Mouse (Mus musculus) gastrocnemius, adult 2 months (tissue): ENCODE results near the gene Vps37c. TPM values are rescaled to one million over a fixed set of nuclear protein-coding genes. Genes with fewer than 3 reads are reported as not detected.

Source experiments
- DNase-seq: peaks from one replicate; pipeline ENCODE4 v3.0.0; 2022
- H3K27ac ChIP-seq: fragments of 200-600 bp; 2 replicates; pipeline ENCODE4 v1.8.1; 2022; ENCODE audit warnings: mild to moderate bottlenecking
- H3K4me3 ChIP-seq: fragments of 200-600 bp; 2 replicates; pipeline ENCODE4 v1.8.1; 2022; ENCODE audit warnings: mild to moderate bottlenecking, moderate library complexity
- CTCF ChIP-seq: fragments of 200-600 bp; IDR thresholded peaks from 2 replicates; pipeline ENCODE4 v1.8.1; 2022; ENCODE audit warnings: antibody characterized with exemption, mild to moderate bottlenecking, moderate library complexity
- intact Hi-C: fragments of 180-260 bp; cut with DNase I; formaldehyde crosslinking; loops from one replicate; pipeline ENCODE4 v1.15.1; 2025
- total RNA-seq, 2 experiments: library from RNA; stranded (reverse); gene quantifications; 2 replicates each; pipeline ENCODE4 v1.2.3; 2021

The Vps37c gene
- total RNA-seq, 2 experiments from 2014 or later: 20.7 to 26.3 TPM

DNA sequence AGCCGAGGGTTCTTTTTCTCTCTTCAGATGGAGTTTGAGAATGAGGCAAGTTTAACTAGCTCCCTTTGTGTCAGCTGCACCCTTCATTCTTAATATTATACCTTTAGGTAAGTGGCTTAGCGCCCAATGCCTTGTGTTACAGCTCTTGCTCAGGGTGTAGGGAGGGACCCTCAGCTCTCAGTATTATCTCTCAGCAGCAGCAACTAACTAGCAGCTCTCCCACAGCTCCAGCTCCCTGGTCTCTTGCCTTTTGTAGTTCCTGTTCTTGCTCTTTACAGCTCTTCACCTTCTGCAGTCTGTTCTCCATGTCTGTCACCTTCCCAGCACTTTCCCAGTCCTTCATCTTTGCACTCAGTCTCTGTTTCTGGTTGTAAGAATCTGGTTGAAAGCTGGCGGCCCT is 3.1 kb downstream of the Vps37c start:
- Histone ChIP-seq H3K4me3 (no peak overlapping the region), H3K27ac (peak overlapping the region; percentile 98)
- DNase-seq: no peak
- no peak for TF ChIP-seq CTCF
- intact Hi-C loops: no loop called here

DNA sequence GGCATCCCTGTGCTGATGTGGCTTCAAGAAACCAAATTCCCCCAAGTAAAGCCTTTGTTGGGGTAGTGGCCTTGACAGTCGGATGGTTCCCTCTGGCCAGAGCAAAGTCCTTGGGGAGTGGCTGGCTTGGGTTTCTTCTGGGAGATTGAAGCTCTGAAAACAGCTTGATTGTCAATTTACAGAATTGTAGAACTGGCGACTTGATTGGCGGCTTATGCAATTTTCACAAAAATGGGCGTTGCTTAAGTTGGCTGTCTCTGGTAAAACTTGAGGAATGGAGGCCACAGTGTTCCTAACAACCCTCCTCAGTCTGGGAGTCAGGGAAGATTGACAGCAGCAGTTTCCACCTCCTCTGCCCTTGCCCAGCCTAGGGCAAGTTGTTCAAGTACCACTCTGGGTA is 3.8 kb downstream of the Vps37c start:
- intact Hi-C loops: no loop called here
- TF ChIP-seq CTCF: no peak
- Histone ChIP-seq H3K4me3 (no peak overlapping the region), H3K27ac (peak overlapping the region; percentile 98; the same call in 1 of the 2 replicates)
- DNase-seq: no peak

DNA sequence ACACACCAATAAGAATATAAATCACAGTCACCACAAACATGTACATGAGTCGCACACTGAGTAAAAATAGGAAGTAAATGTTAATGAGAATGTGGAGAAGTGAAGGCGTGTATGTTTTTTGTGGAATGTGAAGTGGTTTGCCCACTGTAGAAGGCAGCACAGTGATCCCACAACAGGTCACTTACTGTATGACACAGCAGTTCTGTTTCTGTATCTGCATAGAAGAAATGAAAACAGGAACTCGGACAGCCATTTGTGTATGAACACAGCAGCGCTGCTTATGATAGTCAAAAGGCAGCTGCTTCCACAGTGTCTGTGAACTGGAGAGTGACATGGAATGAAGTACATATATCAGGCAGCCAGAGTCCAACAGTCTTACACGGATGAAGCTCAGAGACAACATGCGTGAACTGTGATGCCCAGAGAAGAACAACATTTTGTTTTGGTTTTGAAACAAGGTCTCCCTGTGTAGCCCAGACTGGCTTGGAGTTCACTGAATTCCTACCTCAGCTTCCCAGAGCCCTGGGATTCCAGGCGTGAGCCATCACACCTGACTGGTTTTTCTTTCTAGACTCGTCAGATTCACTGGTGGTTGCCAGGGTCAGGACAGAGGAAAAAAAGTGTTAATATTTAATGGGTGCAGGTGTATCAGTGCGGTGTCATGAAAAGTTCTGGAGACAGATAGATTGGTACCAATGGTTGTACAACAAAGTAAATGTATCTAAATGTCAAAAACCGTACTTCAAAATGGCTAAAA is 5.6 kb downstream of the Vps37c start:
- DNase-seq: no peak
- TF ChIP-seq CTCF: no peak
- intact Hi-C loops: no loop called here
- Histone ChIP-seq H3K4me3 (no peak overlapping the region), H3K27ac (peak overlapping the region; percentile 35; the same call in 1 of the 2 replicates)

DNA sequence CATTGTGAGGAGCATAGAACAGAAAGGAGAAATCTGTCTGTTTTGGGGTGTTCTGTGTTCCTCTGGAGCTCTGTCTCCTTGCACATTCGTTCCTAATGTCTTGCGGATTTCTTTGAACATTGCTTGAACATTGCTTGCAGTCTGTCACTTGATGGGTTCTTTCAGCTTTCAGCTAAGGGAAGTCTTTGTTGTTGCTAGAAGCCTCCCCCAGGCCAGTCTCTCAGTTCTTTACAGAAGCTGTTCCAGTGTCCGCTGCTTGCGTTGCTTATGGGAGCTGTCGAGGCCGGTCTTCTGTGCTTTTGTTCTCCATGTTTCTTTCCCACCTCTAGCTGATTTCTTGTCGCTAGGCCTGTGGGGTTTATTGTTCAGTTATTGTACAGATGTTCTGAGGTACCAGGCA is 7.3 kb downstream of the Vps37c start:
- intact Hi-C loops: no loop called here
- Histone ChIP-seq H3K27ac (no peak overlapping the region), H3K4me3 (no peak overlapping the region)
- no peak for TF ChIP-seq CTCF
- DNase-seq: no peak

DNA sequence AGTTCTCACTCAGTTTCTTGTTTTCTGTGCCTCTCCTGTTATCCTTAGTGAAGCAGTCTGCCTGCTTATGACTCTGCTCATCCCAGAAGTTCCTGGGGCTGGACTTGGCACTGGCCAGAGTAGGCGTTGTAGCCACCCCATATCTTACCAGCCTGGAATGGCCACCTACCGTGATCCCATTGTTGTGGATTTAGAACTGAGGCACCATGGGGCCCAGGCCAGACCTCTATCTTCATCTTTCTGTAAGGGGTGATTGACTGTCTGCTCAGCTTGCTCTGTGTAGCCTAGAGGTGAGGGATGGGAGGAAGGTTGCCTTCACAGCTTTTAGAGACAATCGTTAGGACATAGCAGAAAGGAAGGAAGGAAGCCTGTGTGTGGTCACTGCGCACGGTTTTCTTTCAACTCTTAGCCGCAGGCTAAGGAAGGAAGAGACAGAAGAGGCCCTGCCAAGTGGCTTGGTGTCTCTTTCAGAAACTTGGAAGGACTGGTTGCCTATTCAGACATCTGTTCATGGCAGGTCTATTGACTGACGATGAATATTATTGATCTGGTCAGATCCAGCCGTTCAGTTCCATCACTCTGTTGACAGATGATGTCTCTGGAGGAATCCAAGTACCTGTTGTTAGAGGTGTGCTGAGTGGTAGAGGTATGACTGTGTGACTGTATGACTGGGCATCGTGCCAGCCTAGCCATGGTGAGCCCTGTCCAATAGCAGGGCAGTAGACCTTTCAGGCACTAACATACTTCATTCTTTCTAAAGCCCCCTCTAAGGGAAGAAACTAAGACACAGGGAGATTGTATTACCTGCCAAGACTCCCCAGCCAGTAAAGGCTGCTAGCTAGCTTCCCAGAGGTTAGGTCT is 9.8 kb downstream of the Vps37c start:
- no peak for TF ChIP-seq CTCF
- peak; percentile 31 for DNase-seq
- Histone ChIP-seq H3K27ac (peak overlapping the region; percentile 31; the same call in 1 of the 2 replicates), H3K4me3 (no peak overlapping the region)
- intact Hi-C loops: no loop called here

DNA sequence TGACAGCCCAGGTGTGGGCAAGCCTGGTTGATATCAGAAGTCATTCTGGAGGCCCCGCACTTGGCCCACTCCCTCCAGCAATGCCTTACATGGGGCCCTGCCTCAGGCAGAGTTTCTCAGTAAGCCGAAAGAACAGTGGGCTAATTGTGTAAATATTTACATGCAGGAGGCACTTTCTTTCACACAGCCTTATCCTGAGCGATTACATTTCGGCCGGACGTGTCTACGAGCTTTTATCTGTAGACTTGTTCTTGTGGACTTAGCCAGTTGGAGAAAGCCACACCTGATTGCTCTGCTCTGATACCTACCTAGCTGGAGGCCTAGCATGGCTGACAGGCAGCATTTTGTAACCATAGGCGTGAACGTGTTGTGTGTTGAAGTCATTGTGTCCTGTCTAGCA is 11.3 kb downstream of the Vps37c start:
- no peak overlapping the region for H3K4me3 ChIP-seq
- no peak for DNase-seq
- intact Hi-C loops: no loop called here
- TF ChIP-seq CTCF: no peak
- H3K27ac ChIP-seq: 0 out of 2 replicates have a peak overlapping the region, but pooled peaks have one; percentile 2

DNA sequence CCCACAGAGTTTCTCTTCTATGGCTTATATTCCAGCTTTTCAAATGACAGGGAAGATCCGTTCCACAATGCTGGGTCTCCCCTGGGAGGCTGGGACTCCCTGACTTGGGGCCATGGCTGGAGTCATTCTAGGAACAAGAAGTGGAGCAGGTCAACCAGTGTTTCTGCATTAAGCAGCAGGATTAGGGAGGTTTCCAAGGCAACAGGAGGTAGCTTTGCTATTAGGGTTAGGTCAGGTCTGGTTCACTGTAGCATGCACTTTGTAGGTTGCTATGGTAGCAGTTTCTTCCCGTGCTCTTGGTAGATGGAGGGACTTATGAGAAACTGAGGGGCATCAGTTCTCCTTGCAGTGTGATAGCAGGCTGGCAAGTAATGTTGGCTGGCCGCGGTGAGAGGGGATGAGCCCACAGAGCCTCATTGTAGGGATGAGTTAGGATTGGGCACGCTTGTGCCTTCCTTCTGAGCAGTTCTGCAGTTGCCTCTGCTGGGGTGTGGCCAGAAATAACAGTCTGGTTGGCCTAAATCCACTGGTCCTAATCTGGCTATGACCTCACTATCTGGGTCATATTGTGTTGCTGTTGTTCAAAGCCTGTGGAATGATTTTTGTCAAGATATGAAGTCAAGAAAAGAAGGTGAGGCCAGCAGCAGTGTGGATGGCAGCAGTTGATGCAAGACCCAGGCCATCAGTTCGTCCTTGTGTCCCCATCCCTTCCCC is 12.6 kb downstream of the Vps37c start:
- peak; percentile 76 for DNase-seq
- TF ChIP-seq CTCF: no peak
- intact Hi-C loops: no loop called here
- peak overlapping the region; percentile 78 for H3K27ac ChIP-seq
- H3K4me3 ChIP-seq: peak overlapping the region; percentile 27

DNA sequence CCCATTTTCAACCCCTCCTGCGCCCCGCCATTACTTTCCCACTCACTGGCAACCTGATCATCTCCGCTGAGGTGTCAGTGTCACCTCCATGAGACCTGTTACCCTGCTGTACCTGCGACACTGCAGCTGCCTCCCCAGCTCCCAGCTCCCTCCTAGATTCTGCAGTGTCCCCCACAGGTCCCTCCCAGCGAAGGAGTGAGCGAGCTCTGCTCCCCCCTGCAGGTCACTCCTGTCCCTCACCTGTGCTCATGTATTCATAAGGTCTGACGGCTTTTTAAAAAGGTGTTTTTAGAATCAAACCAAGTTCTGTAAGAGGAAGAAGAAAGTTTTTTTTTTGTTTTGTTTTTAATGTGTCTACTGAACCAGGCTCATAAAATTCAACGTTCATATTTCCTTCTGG is 13.6 kb downstream of the Vps37c start:
- TF ChIP-seq CTCF: no peak
- peak overlapping the region; percentile 78 for H3K27ac ChIP-seq
- H3K4me3 ChIP-seq: no peak overlapping the region
- DNase-seq: no peak
- intact Hi-C loops: no loop called here

DNA sequence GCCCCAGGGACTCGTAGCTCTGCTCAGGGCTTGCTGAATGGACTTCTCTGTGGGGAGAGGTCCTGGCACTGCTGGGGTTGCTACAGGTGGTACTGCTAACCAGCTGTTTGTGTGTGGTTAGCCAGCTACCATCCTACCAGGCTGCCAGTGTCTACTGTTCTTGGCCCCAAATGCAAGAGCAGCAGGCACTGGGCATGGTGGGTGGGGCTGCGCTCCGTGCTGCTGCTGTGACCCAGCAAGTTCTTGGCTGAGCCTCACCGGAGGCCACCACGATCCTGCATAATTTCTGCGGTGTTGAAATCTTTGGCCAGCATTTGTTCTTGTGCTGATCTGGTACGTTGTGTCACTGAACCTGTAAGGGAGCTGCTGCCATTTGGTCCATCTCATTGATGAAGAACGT is 14.9 kb downstream of the Vps37c start:
- DNase-seq: peak; percentile 55
- no peak for TF ChIP-seq CTCF
- intact Hi-C loops: no loop called here
- Histone ChIP-seq H3K4me3 (no peak overlapping the region), H3K27ac (peak overlapping the region; percentile 56)

DNA sequence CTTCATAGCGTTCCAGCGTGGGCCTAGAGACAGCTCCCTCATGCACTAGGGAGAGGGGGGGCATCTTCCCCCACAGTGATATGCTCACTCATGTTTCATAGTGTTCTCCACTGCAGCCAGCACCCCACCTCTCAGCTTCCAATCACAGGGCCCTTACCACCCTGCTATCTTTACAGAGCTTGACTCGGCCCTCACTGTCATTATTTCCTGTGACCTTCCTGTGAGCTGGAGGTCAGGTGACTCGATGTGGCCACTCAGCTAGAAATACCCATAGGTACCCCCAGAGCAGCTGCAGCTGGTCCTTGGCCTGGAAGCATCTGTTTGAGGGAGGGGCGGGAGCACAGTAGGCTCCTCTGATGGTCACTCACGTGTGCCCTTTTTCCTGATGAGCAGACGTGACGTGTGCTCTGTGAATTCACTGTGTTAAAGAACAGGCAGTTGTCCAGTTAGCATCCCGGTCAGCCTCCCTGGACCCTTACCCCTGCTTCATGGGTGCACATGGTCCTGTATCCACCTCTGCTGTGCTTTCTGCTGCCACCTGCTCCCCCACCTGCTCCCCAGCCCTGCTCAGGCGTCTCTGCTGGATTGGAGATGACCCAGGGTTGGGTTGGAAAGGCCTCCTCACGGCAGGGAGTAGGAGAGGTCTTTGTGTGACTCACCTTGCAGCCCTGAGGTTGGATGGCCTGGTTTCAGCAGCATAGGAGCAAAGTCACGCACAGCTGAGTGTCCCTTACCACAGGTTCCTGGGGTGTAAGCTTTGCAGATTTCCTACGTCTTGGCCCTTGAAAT is 18.7 kb downstream of the Vps37c start:
- intact Hi-C loops: no loop called here

DNA sequence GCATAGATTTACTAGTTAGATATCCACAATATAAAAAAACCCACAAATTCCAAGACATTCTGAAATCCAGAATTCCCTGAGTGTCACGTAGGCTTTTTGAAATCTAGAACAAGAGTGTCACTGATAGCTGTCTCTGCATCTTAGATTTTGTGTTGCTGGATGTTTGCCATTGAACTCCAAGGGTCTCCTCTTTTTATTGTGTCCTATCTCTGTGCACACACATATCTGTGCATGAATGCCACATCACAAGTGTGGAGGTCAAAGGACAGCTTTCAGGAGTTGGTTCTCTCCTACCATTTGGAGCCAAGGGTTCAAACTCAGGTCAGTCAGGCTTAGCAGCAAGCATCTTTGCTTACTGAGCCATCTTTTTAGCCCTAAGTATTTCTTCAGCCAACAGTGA is 19.3 kb downstream of the Vps37c start:
- intact Hi-C loops: loop anchor here (2.0 kb wide), 1 partner anchor 251 kb away; no protein-coding TSS in a partner anchor
- no peak for TF ChIP-seq CTCF
- Histone ChIP-seq H3K27ac (no peak overlapping the region), H3K4me3 (no peak overlapping the region)
- no peak for DNase-seq

More for the DNA sequence above, 18.7 kb downstream of the Vps37c start:
- TF ChIP-seq CTCF: no peak
- no peak for DNase-seq
- Histone ChIP-seq H3K4me3 (no peak overlapping the region), H3K27ac (peak overlapping the region; percentile 63)

DNA sequence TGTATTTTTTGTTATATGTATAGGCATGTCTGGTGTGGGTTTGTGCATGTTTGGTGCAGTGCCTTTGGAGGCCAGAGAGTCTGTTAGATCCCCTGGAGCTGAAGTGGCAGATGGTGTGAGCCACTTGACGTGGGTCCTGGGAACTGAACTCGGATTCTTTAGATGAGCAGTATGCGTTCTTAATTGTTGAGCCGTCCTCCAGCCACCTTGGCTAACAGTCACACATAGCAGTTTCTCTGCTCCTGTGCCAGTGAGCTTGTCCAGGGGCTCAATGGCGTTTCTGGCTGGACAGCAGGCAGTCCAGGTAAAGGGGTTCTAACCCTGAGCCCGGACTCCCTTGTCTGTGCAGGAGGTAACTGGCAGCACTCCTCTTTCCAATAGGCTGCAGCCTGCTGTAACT is 20.4 kb downstream of the Vps37c start:
- Histone ChIP-seq H3K4me3 (0 out of 2 replicates have a peak overlapping the region, but pooled peaks have one; percentile 0), H3K27ac (peak overlapping the region; percentile 80)
- intact Hi-C loops: loop anchor here (1.0 to 2.0 kb wide), 3 partner anchors 31 to 250 kb away; partner anchors contain the start of gene Pga5
- no peak for TF ChIP-seq CTCF
- no peak for DNase-seq
